In the genomic region with DNA sequence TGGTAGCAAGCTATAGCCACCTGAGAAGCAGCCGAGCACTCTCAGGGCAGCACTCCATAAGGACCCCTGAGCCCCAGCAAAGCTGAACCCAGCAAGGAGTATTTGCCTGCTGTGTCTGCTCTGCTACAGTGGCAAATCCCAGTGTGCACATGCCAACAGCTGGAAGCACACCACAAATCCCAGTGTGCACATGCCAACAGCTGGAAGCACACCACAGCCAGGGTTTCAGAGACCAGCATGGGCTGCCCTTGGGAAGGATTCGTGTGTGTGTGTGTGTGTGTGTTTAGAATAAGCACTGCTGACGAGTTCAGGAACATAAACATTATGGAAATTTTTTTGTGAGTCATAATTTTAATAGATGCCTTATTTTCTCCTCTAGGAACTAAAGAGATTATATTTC, we compare ENCODE assay signal across 32 mouse cellular contexts. TPM values are rescaled to one million over a fixed set of nuclear protein-coding genes. Genes with fewer than 3 reads are reported as not detected.
DNase-seq lines count a peak whose midpoint lies in the region; ATAC-seq and TF ChIP-seq lines count a peak whose summit lies in the region.
"Had no signal": no experiment of that assay in that cellular context is flagged by ENCODE, and none has a peak within 500 bp of the region (broad histone marks: within the 10 kb centered on the region; RNA-seq: fewer than 3 reads in every experiment).

No protein-coding gene starts in this region.

- no peak overlapping the region for H3K4me2 ChIP-seq in intestine, embryonic 15.5 days (replicated peaks)
- H3K4me2 ChIP-seq in intestine, embryonic 16.5 days (ENCODE audit: low read depth, low read length) = no peak overlapping the region
- no peak overlapping the region for H3K4me2 ChIP-seq in lung, postnatal 0 days (replicated peaks; ENCODE audit: low read depth, low read length)
- no peak overlapping the region for H3K4me2 ChIP-seq in embryonic facial prominence, embryonic 14.5 days (ENCODE audit: low read depth, low read length)
- H3K4me2 ChIP-seq: forebrain, embryonic 15.5 days; heart, embryonic 11.5 days; limb, embryonic 15.5 days; liver, embryonic 13.5 days; midbrain, embryonic 15.5 days; neural tube, embryonic 12.5 days had no signal

- TF ChIP-seq POLR2A in lung, adult 2 months (IDR thresholded peaks at IDR 0.05; ENCODE audit: borderline replicate concordance, extremely low read depth, low read depth, low read length) = no peak

- H3K4me3 ChIP-seq in intestine, embryonic 15.5 days (replicated peaks) = no peak overlapping the region
- H3K4me3 ChIP-seq in intestine, embryonic 16.5 days (ENCODE audit: low read length) = no peak overlapping the region
- H3K4me3 ChIP-seq in lung, postnatal 0 days (ENCODE audit: low read depth, low read length) = no peak overlapping the region
- no peak overlapping the region for H3K4me3 ChIP-seq in lung, adult 2 months (replicated peaks; ENCODE audit: extremely low read depth, low read depth, low read length)
- no peak overlapping the region for H3K4me3 ChIP-seq in embryonic facial prominence, embryonic 14.5 days (ENCODE audit: low read depth, low read length)
- H3K4me3 ChIP-seq: forebrain, embryonic 10.5 days; forebrain, embryonic 15.5 days; gastrocnemius, adult 2 months; limb, embryonic 10.5 days; limb, embryonic 15.5 days; liver, embryonic 13.5 days; midbrain, embryonic 10.5 days; midbrain, embryonic 15.5 days; neural tube, embryonic 12.5 days had no signal

- WGBS in intestine, embryonic 15.5 days = 67% methylated on average over 3 of the region's 3 CpGs
- 64% methylated on average over 3 of the region's 3 CpGs for WGBS in intestine, embryonic 16.5 days
- 64% methylated on average over 3 of the region's 3 CpGs for WGBS in lung, postnatal 0 days
- 79% methylated on average over 3 of the region's 3 CpGs for WGBS in lung, adult 2 months
- WGBS in embryonic facial prominence, embryonic 14.5 days = 55% methylated on average over 3 of the region's 3 CpGs

- H3K9me3 ChIP-seq in intestine, embryonic 15.5 days = no peaks in the 10 kb centered on the region
- no peaks in the 10 kb centered on the region for H3K9me3 ChIP-seq in intestine, embryonic 16.5 days (ENCODE audit: control insufficient read depth, low read length)
- H3K9me3 ChIP-seq in lung, postnatal 0 days (ENCODE audit: low read length) = no peaks in the 10 kb centered on the region
- no peaks in the 10 kb centered on the region for H3K9me3 ChIP-seq in embryonic facial prominence, embryonic 14.5 days (ENCODE audit: control insufficient read depth, low read length)
- H3K9me3 ChIP-seq: forebrain, embryonic 10.5 days; forebrain, embryonic 15.5 days; limb, embryonic 10.5 days; limb, embryonic 15.5 days; liver, embryonic 13.5 days; midbrain, embryonic 10.5 days; midbrain, embryonic 15.5 days; neural tube, embryonic 12.5 days had no signal

- TF ChIP-seq CTCF in lung, postnatal 0 days (IDR thresholded peaks at IDR 0.05) = no peak
- TF ChIP-seq CTCF in lung, adult 2 months (IDR thresholded peaks at IDR 0.05; ENCODE audit: insufficient read depth, low read length) = no peak

- no peak overlapping the region for H3K9ac ChIP-seq in intestine, embryonic 15.5 days
- H3K9ac ChIP-seq in intestine, embryonic 16.5 days (ENCODE audit: low read depth, low read length) = no peak overlapping the region
- no peak overlapping the region for H3K9ac ChIP-seq in lung, postnatal 0 days (replicated peaks; ENCODE audit: low read depth)
- H3K9ac ChIP-seq in embryonic facial prominence, embryonic 14.5 days (ENCODE audit: low read depth, low read length) = no peak overlapping the region
- H3K9ac ChIP-seq: forebrain, embryonic 15.5 days; limb, embryonic 15.5 days; liver, embryonic 13.5 days; midbrain, embryonic 15.5 days; neural tube, embryonic 12.5 days had no signal

- TF ChIP-seq EP300 in lung, postnatal 0 days (IDR thresholded peaks at IDR 0.05) = no peak

- no peak for ATAC-seq in intestine, embryonic 15.5 days
- ATAC-seq in intestine, embryonic 16.5 days = no peak
- 0 out of 2 replicates have a peak, but pooled peaks have one; percentile 32 for ATAC-seq in lung, postnatal 0 days
- no peak for ATAC-seq in embryonic facial prominence, embryonic 14.5 days (ENCODE audit: low read depth)
- ATAC-seq: activated CD4-positive, CD25-positive, alpha-beta regulatory T cell, adult 4 months; forebrain, embryonic 15.5 days; hindbrain, embryonic 16.5 days; midbrain, embryonic 15.5 days had no signal

- 0 out of 2 replicates have a peak overlapping the region, but pooled peaks have one; percentile 41 for H3K27ac ChIP-seq in intestine, embryonic 15.5 days
- H3K27ac ChIP-seq in intestine, embryonic 16.5 days (ENCODE audit: low read length) = no peak overlapping the region
- no peak overlapping the region for H3K27ac ChIP-seq in lung, postnatal 0 days (ENCODE audit: low read length)
- no peak overlapping the region for H3K27ac ChIP-seq in embryonic facial prominence, embryonic 14.5 days (replicated peaks; ENCODE audit: low read depth, low read length)
- H3K27ac ChIP-seq: forebrain, embryonic 10.5 days; forebrain, embryonic 15.5 days; gastrocnemius, adult 2 months; kidney, postnatal 0 days; limb, embryonic 10.5 days; limb, embryonic 15.5 days; liver, embryonic 13.5 days; midbrain, embryonic 10.5 days; midbrain, embryonic 15.5 days; neural tube, embryonic 12.5 days had no signal

- H3K36me3 ChIP-seq in intestine, embryonic 15.5 days = peaks cover 2% of the 10 kb centered on the region; the same call in 1 of the 2 replicates
- H3K36me3 ChIP-seq in intestine, embryonic 16.5 days (ENCODE audit: control insufficient read depth, insufficient read depth, low read length) = peaks cover 5% of the 10 kb centered on the region; the same call in 1 of the 2 replicates
- peaks cover 13% of the 10 kb centered on the region for H3K36me3 ChIP-seq in lung, postnatal 0 days (ENCODE audit: insufficient read depth, low read length)
- peaks cover 41% of the 10 kb centered on the region for H3K36me3 ChIP-seq in embryonic facial prominence, embryonic 14.5 days (ENCODE audit: control insufficient read depth, insufficient read depth, low read length)

- H3K27me3 ChIP-seq in intestine, embryonic 15.5 days (replicated peaks) = no peaks in the 10 kb centered on the region
- H3K27me3 ChIP-seq in intestine, embryonic 16.5 days (replicated peaks; ENCODE audit: control insufficient read depth, insufficient read depth, low read length) = no peaks in the 10 kb centered on the region
- H3K27me3 ChIP-seq in lung, postnatal 0 days (replicated peaks; ENCODE audit: insufficient read depth, low read length) = no peaks in the 10 kb centered on the region
- H3K27me3 ChIP-seq in embryonic facial prominence, embryonic 14.5 days (replicated peaks; ENCODE audit: control insufficient read depth, insufficient read depth, low read length) = no peaks in the 10 kb centered on the region
- H3K27me3 ChIP-seq: forebrain, embryonic 15.5 days; limb, embryonic 15.5 days; liver, embryonic 13.5 days; midbrain, embryonic 15.5 days; neural tube, embryonic 12.5 days had no signal

- no peaks in the 10 kb centered on the region for H3K4me1 ChIP-seq in intestine, embryonic 15.5 days (replicated peaks)
- H3K4me1 ChIP-seq in intestine, embryonic 16.5 days (ENCODE audit: control insufficient read depth, insufficient read depth, low read length) = peaks cover 2% of the 10 kb centered on the region; the same call in 1 of the 2 replicates
- no peaks in the 10 kb centered on the region for H3K4me1 ChIP-seq in lung, postnatal 0 days (ENCODE audit: insufficient read depth, low read depth, low read length)
- no peaks in the 10 kb centered on the region for H3K4me1 ChIP-seq in lung, adult 2 months (ENCODE audit: control insufficient read depth, insufficient read depth, low read length)
- H3K4me1 ChIP-seq in embryonic facial prominence, embryonic 14.5 days (ENCODE audit: control insufficient read depth, insufficient read depth, low read length) = peaks cover 6% of the 10 kb centered on the region
- H3K4me1 ChIP-seq: forebrain, embryonic 15.5 days; midbrain, embryonic 15.5 days had no signal

- peak; percentile 21 for DNase-seq in lung, postnatal 0 days (ENCODE audit: low spot score)
- DNase-seq in lung, adult 2 months = no peak
- peak; percentile 53 for DNase-seq in embryonic facial prominence, embryonic 14.5 days (ENCODE audit: low spot score)
- DNase-seq in right cerebral cortex, postnatal 14 days = no peak
- no peak for DNase-seq in cerebellum, postnatal 10 days
- DNase-seq: adrenal gland, adult 2 months; adrenal gland, postnatal 36 days; cerebellum, adult 18-20 months; cerebellum, postnatal 14 days; gastrocnemius, adult 2 months; gastrocnemius, postnatal 36 days; heart, adult 18-20 months; heart, postnatal 36 days; kidney, adult 8-10 months; layer of hippocampus, adult 9-11 months; liver, embryonic 13.5 days; lung, adult 18-20 months; thymus, adult 2 months; thymus, postnatal 36 days had no signal

RNA-seq across cellular contexts. Expression of a gene that starts 45.1 kb away (rescaled TPM):
- 88.0 and 91.1 TPM in 2 replicates for polyA plus RNA-seq in intestine, embryonic 15.5 days (2015; fragmentation: Nextera tagmentation; extraction: Ambion mirVana)
- 92.2 and 94.3 TPM in 2 replicates for polyA plus RNA-seq in intestine, embryonic 16.5 days (2015; fragmentation: Nextera tagmentation; extraction: Ambion mirVana)
- polyA plus RNA-seq in lung, postnatal 0 days (2015; fragmentation: Nextera tagmentation; extraction: Ambion mirVana) = 83.6 and 89.9 TPM in 2 replicates
- 50.2 and 51.0 TPM in 2 replicates for polyA plus RNA-seq in lung, adult 2 months (2012; rRNA removed)
- polyA plus RNA-seq in embryonic facial prominence, embryonic 14.5 days (2014; fragmentation: Nextera tagmentation; extraction: Ambion mirVana) = 77.9 and 89.3 TPM in 2 replicates

Comparison
In these comparisons a context has a peak if more than half of its experiments do, and no peak if none do; other contexts are left out.
1. DNase-seq: peak in lung, postnatal 0 days (single experiment) and embryonic facial prominence, embryonic 14.5 days (single experiment); none in lung, adult 2 months (single experiment), right cerebral cortex, postnatal 14 days (single experiment) and cerebellum, postnatal 10 days (0 of 2).